ENCODE assay signal across 9 mouse cellular contexts in the genomic region with DNA sequence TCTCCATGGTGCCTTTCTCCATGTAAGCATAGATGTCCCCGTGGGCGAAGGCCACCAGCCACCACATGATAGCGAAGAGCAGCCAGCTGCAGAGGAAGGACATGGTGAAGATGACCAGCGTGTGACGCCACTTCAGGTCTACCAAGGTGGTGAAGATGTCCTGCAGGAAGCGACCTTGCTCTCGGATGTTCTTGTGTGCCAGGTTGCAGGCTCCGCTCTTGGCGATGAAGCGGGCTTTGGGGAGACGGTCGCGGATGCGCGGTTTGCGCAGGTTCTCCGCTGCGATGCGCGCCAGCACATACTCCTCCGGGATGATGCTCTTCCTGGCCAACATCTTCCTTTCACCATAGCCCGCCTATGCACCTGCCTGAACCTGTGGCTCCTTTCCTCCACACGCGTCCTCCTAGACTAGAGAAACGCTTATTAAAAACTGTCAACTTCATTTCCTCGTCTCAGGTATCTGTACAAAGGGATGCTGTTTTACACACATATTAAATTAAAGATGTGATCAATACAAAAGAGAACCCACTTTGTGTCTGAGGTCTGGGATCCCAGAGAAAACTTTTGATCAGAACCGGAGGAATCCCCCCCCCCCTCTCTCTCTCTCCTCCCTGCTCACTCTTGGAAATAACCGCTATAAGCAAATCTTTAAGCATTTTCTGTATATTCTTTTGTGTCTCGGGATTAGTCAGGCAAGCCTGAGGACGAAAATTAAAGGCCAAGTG. TPM values are rescaled to one million over a fixed set of nuclear protein-coding genes. Genes with fewer than 3 reads are reported as not detected.
DNase-seq lines count a peak whose midpoint lies in the region; ATAC-seq lines count a peak whose summit lies in the region.
"Had no signal": no experiment of that assay in that cellular context is flagged by ENCODE, and none has a peak within 500 bp of the region (broad histone marks: within the 10 kb centered on the region; RNA-seq: fewer than 3 reads in every experiment).

No protein-coding gene starts in this region.

- no peaks in the 10 kb centered on the region for H3K36me3 ChIP-seq in heart, embryonic 12.5 days
- no peaks in the 10 kb centered on the region for H3K36me3 ChIP-seq in hindbrain, embryonic 12.5 days

- H3K27me3 ChIP-seq in heart, embryonic 12.5 days (replicated peaks), result peaks cover 32% of the 10 kb centered on the region
- H3K27me3 ChIP-seq in hindbrain, embryonic 12.5 days, result peaks cover 59% of the 10 kb centered on the region

- DNase-seq in heart, adult 18-20 months, result no peak
- DNase-seq in embryo, embryonic 10.5 days (ENCODE audit: low spot score), result peak; percentile 35
- DNase-seq in mesoderm, embryonic 11.5 days (ENCODE audit: low read depth, low spot score), result peak; percentile 36
- DNase-seq in ovary, postnatal 14 days (ENCODE audit: low spot score), result no peak
- DNase-seq in layer of hippocampus, adult 18-20 months (ENCODE audit: low spot score in 2 of 2), result no peak
- no peak for DNase-seq in MN1 (ENCODE audit: low spot score)

- 10% methylated on average over 30 of the region's 30 CpGs for WGBS in heart, embryonic 12.5 days
- WGBS in hindbrain, embryonic 12.5 days, result 9% methylated on average over 30 of the region's 30 CpGs

- H3K27ac ChIP-seq in heart, embryonic 12.5 days (ENCODE audit: poor library complexity, severe bottlenecking), result no peak overlapping the region
- no peak overlapping the region for H3K27ac ChIP-seq in hindbrain, embryonic 12.5 days

- H3K4me2 ChIP-seq in heart, embryonic 12.5 days, result peak overlapping the region; percentile 54
- H3K4me2 ChIP-seq in hindbrain, embryonic 12.5 days (replicated peaks), result peak overlapping the region; percentile 97

- peak overlapping the region; percentile 27 for H3K4me3 ChIP-seq in heart, embryonic 12.5 days
- peak overlapping the region; percentile 19 for H3K4me3 ChIP-seq in hindbrain, embryonic 12.5 days

- ATAC-seq in heart, embryonic 12.5 days (ENCODE audit: insufficient number of reproducible peaks, low FRiP score), result no peak
- no peak for ATAC-seq in hindbrain, embryonic 12.5 days (ENCODE audit: low FRiP score)

- H3K9me3 ChIP-seq in heart, embryonic 12.5 days (replicated peaks), result no peaks in the 10 kb centered on the region
- H3K9me3 ChIP-seq in hindbrain, embryonic 12.5 days (replicated peaks), result no peaks in the 10 kb centered on the region

- H3K4me1 ChIP-seq in heart, embryonic 12.5 days (replicated peaks), result peaks cover 26% of the 10 kb centered on the region
- peaks cover 20% of the 10 kb centered on the region for H3K4me1 ChIP-seq in hindbrain, embryonic 12.5 days

- no peak overlapping the region for H3K9ac ChIP-seq in heart, embryonic 12.5 days
- no peak overlapping the region for H3K9ac ChIP-seq in hindbrain, embryonic 12.5 days

RNA-seq across cellular contexts. Expression of gene Kcnj8, which starts 1.2 kb away (rescaled TPM):
- 2.5 TPM in 2 replicates for polyA plus RNA-seq in heart, embryonic 12.5 days (2016; fragmentation: Nextera tagmentation; extraction: Ambion mirVana)
- total RNA-seq in heart, adult 18-20 months (2021), result 10 to 100 TPM; 15.8 to 19.6 TPM
- polyA plus RNA-seq in hindbrain, embryonic 12.5 days (2016; fragmentation: Nextera tagmentation; extraction: Ambion mirVana), result 4.3 and 4.9 TPM in 2 replicates
- 1 to 10 TPM; 1.6 to 2.2 TPM for total RNA-seq in layer of hippocampus, adult 18-20 months (2021)
- polyA plus RNA-seq: Patski had no signal

Comparison
In these comparisons a context has a peak if more than half of its experiments do, and no peak if none do; other contexts are left out.
1. DNase-seq: peak in embryo, embryonic 10.5 days (single experiment) and mesoderm, embryonic 11.5 days (single experiment); none in heart, adult 18-20 months (0 of 2), ovary, postnatal 14 days (single experiment), layer of hippocampus, adult 18-20 months (0 of 2) and MN1 (single experiment).
2. RNA of gene Kcnj8, which starts 1.2 kb away (total RNA-seq): 15.8 to 19.6 TPM in heart, adult 18-20 months; 1.6 to 2.2 TPM in layer of hippocampus, adult 18-20 months; every median in the first group is over 4 times any median in the second.